Mouse (Mus musculus) urinary bladder, postnatal 10 days (tissue): ENCODE results near the gene Med13l.

ENCODE experiments used
- DNase-seq: peaks from one replicate; pipeline ENCODE4 v3.0.0; 2022; ENCODE audit warnings: low spot score

Med13l gene

DNA sequence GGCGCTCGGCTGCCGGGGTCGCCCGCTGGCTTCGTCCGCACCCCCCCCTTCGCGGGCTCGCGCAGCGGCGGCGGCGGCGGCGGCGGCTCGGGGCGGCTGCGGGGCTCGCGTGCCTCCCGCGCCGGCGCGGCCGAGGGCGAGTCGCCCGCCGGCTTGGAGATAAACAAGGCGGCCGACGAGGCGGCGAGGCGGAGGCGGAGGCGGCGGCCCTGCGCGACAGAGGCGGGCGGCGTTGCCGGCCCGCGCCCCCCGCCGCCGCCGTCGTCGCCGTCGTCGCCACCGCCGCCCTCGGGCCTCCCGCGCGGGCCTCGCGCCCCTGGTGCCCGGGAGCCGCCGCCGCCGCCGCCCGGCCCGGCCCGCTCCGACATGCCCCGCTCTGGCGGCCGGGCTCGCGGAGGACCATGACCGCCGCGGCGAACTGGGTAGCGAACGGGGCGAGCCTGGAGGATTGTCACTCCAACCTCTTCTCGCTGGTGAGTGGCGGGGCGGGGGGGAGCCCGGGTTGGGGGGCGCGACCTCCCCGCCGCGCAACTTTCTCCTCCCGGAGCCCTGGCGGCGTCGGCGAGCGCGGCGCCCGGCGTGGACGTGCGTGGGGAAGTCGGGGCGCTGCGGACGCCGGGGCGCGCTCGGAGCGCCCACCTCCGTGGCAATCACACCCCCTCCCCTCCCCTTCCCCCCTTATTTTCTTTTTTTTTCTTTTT, at the start of gene Med13l:
Gene Med13l (plus strand): TSS at position 295 of the 701 bp plus-strand sequence.
- peak; percentile 40 for DNase-seq

DNA sequence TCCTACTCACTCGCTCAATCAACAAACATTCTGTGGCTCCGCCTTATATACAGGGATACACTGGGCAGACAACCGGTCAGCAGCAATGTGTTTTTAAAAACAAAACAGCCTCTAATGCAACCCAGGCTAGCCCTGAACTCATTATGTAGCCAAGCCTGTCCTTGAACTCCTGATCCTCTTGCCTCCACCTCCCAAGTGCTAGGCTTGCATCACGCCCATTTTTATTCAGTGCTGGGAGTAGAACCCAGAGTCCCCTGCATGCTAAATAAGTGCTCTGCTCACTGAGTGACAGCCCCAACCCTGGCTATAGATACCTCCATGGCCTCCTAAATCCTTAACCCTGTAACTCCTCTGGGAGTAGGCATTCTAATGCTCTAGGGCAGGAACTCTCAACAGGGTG, 49.5 kb upstream of the Med13l start:
- DNase-seq = no peak

DNA sequence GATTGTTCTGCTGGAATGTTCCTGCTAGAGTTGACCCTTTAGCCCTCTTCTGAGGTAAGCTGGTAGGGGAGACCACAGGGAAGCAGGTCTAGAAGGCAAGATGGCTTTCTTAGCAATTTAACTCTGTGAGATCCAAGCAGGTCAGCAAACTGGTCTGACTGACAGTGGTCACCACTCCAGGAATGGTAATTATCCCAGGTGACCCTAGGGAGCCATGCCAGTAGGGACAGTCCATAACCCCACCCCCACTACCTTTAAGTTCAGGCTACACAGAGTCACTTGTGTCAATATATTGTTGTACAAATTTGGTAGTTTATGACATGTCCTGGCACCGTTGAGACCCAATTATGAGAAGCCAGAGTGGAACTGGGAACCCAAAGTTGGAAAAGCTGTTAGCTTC, 47.5 kb upstream of the Med13l start:
- DNase-seq = no peak

DNA sequence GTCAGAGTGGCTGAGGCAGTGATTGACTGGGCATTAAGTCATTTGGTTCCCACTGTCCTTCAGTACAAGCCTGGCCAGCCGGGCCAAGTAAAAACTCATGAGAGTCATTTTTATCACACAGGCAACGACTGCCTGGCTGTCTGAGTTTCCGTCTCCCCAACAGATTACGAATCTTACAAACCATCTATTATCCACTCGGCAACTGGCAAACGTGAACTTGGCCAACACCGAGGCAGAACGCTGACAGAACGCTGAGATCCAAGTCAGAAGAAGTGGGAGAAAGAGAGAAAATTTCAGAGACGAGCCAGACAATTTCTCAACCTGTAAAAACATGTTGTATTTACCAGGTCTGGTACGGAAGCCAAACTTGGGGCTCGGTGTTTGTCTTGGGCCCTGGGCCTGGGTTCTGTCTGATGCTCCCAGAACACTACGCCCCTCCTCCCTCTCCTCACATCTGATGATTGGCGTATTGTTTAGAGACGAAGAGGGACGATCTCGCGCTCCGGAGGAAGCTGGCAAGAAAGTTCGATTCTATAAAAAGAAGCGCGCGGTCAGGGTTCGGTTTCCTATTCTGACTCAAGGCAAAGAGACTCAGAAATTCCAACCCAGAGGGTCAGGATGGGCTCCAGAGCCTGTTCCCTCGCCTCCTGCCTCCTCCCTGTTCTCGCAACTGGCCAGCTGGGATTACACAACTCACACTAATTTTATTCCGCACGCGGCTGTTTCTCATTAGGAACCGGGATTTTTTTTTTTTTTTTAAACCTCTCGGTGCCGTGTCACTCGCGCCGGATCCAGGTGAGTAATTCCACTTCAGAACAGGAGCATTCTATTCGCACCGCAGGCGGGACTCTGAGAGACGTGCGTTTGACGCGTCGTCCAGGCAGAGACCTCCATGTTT, 46.6 kb upstream of the Med13l start:
- no peak for DNase-seq

DNA sequence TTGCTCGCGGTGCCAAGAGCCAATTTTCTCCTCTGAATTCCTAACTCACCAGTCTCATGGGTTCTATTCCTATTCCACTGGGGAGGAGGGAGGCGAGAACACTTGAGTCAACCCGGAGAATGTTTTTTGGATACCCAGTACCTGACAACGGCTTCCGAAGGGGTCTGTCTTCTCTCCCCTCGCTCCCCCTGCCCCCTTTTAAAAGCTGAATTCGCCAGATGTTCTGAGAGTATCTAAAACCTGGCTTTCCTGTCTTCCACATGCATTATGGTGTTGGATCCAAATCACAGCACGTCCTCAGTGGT, 46.0 kb upstream of the Med13l start:
- DNase-seq = no peak

DNA sequence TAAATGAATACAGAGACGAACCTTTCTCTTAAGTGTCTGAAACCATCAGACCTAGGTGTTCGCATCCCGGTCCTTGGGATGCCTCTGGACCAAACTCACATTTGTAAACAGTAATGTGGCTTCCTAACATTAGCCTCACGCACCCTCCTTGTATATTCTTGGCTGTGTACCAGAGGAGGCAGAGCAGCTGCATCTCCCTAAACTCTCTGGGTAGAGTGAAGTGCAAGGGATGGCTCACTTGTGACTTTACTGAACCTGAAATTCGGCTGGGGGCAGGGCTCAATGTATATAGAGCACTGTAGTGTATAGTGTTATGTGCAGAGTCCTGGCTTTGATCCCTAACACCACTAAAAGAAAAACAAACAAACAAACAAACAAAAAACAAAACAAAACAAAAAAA, 45.6 kb upstream of the Med13l start:
- DNase-seq = no peak

DNA sequence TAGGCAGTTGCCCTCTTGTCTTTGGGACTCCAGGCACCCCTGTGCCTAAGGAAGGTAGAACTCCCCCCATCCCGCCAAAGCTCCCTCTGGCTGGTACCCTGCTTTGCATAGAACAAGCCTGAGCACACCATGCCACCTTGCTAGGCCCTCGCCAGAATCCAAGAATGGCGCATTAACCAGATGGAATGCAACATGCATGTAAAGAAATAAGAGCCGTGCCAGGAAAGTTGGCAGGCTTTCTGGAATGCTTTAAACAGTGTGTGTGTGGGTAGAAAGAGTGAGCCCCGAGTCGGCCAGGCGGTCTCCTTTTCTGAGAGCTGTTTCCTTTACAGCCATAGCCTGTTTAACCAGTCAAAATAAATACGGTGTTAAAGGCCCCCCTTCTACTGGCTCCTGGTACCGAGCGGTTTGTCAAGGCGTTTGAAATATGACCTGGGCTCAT, 45.2 kb upstream of the Med13l start:
- DNase-seq = no peak

DNA sequence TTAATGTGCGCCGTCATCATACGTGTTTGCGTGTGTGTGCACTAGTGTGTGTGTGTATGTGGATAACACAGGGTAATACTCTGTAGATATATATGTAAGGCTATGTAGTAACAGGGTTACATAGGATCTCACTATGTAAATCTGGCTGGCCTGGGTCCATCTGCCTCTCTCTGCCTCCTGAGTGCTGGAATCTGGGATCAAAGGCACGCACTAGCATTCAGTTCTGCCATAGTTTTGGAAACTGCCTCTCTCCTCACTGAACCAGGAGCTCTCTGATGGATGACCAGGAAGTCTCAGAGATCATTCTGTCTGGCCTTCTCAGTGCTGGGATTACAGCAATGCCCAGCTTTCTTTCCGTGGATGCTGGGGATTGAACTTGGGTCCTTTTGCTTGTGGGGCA, 44.4 kb upstream of the Med13l start:
- DNase-seq = no peak

DNA sequence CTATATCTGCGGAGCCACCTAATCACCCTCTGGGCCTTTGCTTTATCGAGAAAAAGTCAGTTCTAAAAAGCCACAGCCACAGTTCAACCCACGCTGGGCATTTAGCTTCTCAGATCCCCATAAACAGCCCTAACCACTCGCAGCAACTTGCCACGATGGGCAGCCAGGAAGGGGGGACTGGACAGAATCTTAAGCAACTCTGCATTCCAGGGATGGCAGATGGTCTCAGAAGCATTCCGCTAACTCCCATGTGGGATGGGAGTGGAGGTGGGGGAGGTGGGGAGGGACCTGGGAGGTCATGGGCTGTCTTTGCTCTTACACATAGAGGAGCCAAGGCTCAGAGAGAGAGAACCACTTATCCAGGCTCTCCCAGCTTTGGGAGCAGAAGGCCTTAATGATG, 44.0 kb upstream of the Med13l start:
- DNase-seq = no peak

DNA sequence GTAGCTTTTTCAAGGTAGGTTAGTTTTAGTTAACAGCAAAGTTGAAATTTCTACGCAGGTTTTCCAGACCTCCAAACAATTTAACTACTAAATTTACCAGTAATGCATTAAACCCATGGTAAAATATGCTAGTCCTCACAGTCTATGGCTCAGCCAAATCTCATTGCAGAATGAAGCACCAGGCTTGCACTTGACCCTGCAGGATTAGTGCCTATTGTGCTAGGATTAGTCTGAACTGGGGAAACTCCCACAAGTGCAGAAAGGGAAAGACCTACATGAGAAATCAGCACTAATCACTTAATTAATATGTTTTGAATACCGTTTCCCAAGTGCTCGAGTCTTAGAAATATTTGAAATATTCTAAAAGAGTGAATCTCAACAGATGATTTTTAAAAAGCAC, 40.0 kb upstream of the Med13l start:
- no peak for DNase-seq

DNA sequence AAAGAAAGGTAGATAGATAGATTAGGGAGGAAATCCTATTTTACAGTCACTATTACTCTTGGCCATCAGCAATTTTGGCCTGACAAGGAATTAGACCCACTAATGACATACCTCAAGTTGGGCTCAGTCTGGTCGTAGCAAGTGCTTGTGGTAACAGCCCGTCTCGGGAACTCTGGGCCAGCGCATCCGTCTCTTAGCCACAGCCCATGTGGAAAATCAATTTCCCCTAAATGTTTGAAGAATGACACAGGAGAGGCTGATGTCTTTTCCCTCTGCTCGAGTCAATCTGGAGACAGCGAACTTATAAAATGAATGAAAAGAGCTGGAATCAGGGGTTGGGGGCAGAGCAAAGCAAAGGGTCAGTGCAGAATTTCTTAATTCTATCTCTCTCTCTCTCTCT, 36.1 kb upstream of the Med13l start:
- no peak for DNase-seq

DNA sequence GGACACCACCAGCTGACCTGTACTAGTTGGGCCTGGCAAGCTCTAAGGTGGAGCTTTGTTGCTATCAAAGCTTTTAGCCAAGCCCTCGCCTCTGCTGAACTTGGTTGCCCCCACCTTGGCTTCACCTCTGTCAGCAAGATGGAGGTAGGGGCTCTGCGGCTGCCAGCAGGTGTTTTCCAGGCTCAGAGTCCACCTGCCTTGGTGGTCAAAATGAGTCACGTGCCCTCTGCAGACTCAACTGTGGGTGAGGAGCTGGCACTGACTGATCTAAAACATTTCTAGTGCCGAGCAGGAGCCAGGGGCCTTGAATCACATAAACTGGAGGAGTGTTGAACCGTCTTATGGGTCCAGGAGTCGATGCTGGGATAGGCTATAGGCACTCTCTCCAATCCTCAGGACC, 34.8 kb upstream of the Med13l start:
- no peak for DNase-seq

DNA sequence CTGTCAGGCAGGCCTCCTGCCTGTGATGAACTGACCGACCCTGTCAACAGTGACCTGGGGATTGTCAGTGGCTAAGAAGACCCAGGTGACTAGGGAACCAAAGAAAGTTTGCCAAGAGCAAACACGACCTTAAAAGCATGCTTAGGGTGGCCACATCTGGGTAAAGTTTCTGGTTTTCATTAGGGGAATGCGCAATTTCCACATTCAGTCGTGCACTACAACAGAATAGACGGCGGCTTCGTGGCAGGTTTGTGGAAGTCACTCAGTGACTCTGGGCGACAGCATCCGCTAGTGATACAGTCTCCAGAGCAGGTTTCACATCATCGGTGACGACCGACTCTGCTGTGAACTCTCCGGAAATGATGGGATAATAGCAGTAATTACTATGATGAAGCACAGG, 34.0 kb upstream of the Med13l start:
- no peak for DNase-seq

DNA sequence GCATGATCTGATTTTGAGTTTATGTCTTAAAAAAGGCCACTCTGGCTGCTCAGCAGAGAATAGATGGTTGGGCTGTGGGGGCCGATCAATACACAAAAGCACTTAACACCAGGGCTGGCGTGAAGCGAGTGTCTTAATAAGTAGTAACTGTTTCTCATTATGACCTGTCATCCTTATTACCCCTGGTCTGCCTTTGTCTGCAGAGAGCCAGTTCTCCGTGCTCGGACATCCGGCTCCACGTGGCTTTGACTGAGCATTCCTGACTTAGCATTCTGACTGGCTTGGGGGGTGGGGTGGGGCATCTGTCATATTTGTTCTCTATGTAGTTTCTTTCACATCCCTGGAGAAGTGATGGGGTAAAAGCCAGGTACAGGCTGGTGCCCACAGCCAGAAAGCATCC, 31.2 kb upstream of the Med13l start:
- no peak for DNase-seq

DNA sequence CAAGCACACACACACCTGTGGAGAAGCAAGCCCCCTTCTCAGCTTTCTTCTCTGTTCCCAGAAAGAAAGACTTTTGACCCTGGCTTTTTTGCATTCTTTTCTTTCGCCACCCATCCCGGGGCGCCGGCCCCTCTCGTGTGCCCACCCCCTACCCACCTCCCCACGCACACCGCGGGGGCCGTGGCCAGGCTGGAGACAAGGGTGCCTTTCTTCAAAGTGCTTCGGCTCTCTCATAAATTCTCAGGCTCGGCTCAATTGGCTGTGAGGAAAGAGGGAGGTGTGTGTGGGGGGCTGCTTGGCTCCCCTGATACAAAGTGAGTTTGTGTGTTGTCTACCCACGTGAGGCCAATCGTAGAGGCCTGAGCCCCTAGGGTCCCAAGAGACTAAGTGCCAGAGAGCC, 28.4 kb upstream of the Med13l start:
- DNase-seq = no peak

DNA sequence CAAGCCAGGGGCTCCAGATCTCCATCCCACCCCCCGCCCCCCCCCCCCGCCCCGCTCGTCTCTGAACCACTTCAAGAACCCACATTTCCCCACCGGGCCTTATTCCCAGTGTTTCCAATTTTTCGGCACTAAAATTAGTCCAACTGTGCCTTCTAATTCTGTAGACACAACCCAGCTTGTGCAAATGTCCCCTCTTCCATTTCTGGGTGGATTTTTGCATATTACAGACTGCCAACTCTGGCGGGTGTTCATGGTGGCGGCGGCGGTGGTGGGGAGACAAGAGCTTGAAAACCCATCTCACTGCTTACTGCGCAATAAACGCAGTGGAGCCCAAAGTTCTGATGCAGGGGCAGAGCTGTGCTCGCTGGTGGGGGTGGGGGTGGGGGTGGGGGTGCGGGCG, 27.8 kb upstream of the Med13l start:
- DNase-seq = no peak

DNA sequence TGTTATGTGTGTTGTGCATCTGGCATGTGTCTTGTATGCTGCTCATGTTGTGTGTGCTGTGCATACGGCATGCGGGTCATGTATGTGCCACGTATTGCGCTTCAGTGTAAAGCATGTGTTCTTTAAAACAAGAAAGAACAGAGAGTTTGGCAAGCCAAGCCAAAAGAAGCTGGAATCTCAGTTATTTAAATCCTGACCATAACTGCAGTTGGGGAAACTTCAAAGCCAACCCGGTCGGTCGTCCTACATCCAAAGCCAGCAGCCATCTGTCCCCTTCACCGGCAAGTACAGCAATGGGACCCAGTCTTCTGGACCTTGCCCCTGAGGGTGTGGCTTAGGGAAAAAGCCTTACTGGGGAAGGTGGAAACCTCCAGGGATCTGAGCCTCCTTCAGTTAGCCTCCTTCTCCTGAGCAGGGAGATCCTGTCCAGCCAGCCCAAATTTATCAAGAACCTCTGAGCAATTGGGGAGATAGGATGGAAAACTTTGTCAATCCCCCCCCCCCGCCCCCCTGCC, 26.0 kb upstream of the Med13l start:
- DNase-seq = no peak

DNA sequence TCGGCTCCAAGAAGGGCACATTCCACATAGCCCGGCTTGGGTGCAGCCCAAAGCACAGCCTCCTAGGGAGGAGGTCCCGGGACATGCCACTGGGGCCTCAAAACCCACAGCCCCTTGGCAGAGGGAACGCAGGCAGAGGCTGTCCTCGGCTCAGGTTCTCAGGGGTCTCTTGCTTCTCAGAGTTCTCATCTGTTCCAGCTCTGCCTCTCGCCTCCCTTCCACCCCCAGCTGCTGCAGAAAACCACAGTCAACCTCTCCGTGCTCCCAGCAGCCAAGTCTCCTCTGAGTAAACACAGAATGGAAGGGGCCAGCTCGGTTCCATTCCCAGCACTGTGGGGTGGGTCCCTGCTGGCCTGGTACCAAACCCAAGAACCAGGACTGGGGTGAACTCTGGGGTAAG, 25.3 kb upstream of the Med13l start:
- no peak for DNase-seq

DNA sequence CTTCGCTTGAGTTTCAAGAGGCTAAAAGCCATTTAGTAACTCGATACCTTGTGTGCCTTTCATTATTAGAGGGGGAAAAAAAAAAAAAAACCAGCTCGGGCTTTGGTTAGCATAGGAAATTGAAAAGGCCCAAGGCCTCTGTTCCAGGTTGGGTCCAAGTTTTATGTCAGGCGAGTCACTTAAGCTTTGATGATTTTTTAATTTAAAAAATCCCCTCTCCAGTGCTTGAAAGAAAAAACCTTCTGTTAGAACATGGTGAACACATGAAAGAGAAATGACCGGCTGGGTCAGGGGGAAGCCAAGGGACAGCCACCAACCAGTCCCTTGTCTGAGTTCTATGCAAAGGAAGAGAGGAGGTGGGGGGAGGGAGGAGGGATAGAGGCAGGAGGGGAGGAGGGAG, 22.0 kb upstream of the Med13l start:
- DNase-seq = no peak

DNA sequence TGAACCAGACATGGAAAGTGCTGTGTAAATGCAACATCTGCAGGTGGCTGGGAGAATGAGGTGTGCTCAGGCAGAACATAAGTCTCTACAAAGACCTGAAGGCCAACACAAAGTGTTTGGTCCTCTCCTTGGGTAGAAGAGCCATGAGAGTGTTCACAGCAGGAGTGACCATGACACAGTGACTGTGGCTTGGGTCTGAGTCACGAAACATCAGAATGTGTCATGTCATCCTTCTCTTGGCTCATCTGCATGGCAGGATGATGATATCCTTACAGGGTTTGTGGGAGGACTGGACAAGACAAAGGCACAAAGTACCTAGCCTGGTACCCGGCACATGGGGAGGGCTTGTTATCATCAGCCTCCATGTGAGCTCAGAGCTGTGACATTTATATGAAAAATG, 16.7 kb upstream of the Med13l start:
- no peak for DNase-seq

DNA sequence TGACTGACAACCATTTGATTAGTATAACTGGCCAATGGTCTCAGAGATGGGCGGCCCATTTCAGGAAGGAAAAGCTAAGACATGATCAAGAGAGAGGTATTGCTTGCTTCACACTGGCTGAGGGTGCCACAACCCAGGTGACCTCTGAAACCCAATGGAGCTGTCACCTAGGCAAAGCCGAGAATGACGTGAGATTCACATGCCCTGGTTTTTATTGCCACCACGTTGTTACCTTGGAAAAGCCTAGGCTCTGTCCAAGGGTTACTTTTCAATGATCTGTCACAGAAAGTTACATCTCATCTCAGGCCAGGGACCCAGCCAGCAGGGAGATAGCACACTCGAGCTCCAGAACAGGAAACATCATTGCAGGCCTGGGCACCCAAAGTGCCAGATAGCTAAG, 10.0 kb upstream of the Med13l start:
- no peak for DNase-seq

DNA sequence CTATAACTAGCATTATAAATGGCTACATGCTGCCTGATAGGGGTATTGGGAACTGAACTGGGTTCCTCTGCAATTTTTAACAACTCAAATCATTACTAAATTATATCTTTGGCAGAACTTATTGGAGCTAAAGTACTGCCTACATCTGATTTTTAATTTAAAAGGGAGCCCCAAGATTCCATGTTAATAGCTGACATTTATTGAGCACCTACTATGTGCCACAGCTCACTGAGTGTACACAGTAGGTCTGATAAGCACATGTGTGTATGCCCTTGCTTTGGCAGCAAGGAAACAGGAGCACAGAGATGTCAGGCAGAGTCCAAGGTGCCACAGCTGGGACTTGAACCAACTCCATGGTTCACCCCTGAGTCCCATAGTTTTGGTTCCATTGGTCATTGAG, 7.2 kb upstream of the Med13l start:
- no peak for DNase-seq

DNA sequence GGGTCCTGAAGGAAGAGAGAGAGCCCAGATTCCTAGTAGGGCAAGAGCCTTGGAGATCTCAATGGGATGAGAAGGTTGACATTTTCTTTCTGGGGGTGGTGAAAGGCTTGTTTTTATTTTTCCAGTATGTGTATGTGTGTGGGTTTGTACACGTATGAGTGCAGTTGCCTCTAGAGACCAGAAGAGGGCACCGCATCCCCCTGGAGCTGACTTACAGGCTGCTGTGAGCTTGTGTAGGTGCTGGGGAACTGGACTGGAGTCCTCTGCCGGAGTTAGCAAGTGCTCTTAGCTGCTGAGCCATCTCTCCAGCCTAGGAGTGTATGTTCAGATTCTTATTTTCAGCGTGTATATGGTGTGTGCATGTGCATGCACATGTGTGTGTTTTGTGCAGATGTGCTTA, 5.2 kb upstream of the Med13l start:
- DNase-seq = no peak
